Mouse (Mus musculus) kidney, postnatal 25 days (tissue): ENCODE results near the gene Sec61a1.
A peak's percentile ranks its signal among the peaks of the same experiment; 100 is the strongest.

Source experiments
- DNase-seq, 2 experiments: peaks; one replicate each; pipeline ENCODE4 v3.0.0; 2021; ENCODE audit warnings: mixed read lengths in 2 of 2

Sec61a1 gene

GRCm38 (mm10) chr6:88518404-88519263 is at the start of gene Sec61a1:
Gene Sec61a1, minus strand, starts transcription at chr6:88518905.
- peak; percentile 94 to 98 for DNase-seq

- DNase-seq = no peak
These were observed 48.0 kb upstream of the Sec61a1 start for GRCm38 (mm10) chr6:88566676-88567075.

- DNase-seq = peak in 1 of 2 experiments; percentile 20
These were observed 46.3 kb upstream of the Sec61a1 start for GRCm38 (mm10) chr6:88565033-88565432.

- DNase-seq = no peak
These were observed 41.5 kb upstream of the Sec61a1 start for GRCm38 (mm10) chr6:88560156-88560555.

DNA sequence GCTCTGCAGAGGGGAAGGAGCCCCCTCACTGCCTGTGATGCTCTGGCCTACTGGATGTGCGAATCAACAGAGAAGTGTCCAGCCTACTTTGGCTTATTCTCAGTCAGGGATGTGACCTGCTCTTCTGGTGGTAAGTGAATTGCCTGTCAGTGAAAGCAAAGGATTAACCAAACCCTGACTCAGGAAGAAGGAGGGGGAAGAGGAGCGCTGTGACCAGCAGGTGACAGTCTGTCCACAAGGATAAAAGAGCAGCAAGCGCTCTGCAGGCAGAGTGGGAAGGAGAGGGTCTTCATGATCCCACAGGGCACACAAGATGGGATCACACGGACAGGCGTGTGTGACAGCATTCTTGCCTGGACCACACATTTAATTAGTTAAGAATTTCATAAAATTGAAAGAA is 41.0 kb upstream of the Sec61a1 start:
- no peak for DNase-seq

- no peak for DNase-seq
These were observed 39.4 kb upstream of the Sec61a1 start for GRCm38 (mm10) chr6:88558076-88558475.

DNA sequence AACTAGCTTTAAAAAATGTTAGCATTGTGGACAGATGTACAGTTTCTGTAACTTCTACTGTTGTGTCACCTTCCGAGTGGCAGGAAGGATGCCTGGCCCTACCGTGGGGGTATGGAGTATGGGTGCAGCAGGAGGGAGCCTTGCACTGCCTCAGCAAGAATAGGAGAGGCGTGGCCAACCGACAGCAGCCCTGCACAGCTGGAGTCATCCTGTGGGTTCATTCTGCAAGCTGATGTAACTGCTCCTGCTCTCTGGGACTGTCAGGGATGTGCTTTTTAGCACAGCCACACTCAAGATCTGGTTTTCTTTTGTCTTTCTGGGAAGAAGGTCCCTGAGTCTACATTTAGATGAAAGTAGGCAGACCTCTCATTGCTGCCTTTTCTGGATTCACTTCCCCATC is 38.8 kb upstream of the Sec61a1 start:
- no peak for DNase-seq

DNA sequence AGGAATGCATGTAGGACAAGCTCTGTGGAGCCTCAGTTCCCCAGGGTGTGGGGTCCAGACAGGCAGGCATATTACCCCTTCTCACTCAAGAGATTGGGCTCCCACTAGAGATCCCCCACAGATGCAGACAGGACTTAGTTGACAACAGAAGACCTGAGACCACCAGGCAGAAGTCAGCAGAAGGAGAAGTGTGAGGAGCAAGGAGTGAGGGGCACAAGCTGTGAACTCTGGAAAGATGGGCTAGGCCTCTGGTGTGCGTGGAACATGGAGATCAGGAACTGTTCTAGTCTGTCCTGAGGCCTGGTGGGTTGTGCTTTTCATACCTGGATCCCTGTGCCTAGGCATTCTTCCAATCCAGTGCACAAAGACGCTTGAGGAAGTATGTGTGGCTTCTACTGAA is 31.2 kb upstream of the Sec61a1 start:
- DNase-seq = no peak

GRCm38 (mm10) chr6:88549137-88549814 is 30.6 kb upstream of the Sec61a1 start:
- DNase-seq = peak in 1 of 2 experiments; percentile 73

DNA sequence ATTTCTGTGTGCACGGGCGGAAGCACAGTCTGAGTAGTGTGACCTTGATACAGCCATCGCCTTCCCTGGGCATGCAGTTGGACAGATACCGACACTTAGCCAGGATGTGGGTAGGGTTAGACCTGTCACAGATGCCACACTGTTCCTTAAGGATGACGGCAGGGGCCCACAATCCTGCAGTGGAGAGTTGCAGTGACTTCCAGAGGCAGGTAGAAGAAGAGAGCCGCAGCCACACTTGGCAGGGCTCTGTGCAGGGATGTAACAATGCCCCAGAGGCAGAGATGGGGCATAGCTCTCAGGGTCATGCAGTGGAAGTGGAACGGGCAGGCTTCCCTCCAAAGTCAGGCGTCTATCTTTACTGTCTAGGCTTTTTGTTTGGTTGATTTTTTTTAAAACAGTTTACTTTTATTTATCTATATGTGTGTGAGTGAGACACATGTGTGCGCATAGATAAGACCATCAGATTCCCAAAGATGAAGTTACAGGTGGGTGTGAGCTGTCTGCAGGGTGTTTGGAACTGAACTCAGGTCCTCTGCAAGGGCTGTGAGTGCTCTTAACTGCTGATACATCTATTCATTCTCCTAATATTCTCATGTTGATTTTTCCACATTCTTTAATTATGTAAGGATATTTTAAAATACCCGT is 29.8 kb upstream of the Sec61a1 start:
- DNase-seq = no peak

GRCm38 (mm10) chr6:88545397-88545790 is 26.7 kb upstream of the Sec61a1 start:
- DNase-seq = no peak

DNA sequence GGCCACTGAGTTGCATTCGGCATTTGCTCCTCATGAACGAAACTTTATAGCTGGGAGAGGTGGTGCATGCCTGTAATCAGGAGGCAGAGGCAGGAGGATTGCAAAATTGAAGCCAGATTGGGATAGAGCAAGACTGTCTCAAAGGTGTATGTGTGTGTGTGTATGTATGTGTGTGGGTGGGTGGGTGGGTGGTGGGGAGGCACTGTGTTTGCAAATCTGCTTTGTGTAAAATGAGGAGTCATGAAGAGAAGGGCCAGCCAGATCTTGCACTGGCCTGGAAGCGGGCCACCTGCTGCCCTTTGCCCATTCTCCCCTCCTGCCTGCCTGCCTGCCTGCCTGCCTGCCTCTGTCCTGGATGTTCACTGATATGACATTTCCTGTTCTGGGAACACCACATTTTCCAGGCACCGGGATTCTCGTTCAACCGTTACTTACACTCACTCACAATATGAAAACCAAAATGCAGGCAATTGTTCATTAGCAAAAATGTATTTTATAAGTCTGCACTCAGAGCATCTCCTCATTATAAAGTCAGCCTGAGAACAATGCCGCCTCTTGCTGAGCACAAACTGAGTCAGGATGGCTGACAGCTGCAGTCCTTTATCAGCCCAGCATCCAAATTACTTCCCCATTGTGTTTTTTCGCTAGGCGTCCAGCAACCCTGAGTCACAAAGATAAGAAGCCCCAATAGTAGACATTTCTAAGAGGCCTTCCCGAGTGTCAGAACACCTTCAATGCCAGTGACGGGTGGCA is 26.1 kb upstream of the Sec61a1 start:
- no peak for DNase-seq

GRCm38 (mm10) chr6:88544241-88544640 is 25.5 kb upstream of the Sec61a1 start:
- DNase-seq = no peak

GRCm38 (mm10) chr6:88540093-88540755 is 21.5 kb upstream of the Sec61a1 start:
- DNase-seq = no peak

DNA sequence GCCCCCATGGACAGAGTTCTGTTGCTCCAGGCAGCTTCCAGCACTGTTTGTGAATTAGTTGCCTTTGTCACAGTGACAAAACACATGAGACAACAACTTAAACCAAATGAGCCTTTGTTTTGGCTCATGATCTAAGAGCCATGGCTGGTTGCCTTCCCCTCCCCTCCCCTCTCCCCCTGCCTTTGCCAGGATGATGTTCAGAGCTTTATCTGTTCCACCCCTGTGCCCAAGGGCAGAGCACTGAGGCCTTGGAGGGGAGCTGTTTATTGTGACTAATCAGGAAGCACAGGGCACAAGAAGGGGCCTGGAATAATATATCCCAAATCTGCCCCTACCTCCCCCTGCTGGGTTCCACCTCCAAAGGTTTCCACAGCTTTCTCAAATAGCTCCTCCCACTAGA is 11.6 kb upstream of the Sec61a1 start:
- DNase-seq = no peak

- DNase-seq = no peak
These were observed 5.4 kb upstream of the Sec61a1 start for GRCm38 (mm10) chr6:88524056-88524455.

GRCm38 (mm10) chr6:88523451-88523850 is 4.7 kb upstream of the Sec61a1 start:
- no peak for DNase-seq

GRCm38 (mm10) chr6:88523043-88523442 is 4.3 kb upstream of the Sec61a1 start:
- DNase-seq = no peak

DNA sequence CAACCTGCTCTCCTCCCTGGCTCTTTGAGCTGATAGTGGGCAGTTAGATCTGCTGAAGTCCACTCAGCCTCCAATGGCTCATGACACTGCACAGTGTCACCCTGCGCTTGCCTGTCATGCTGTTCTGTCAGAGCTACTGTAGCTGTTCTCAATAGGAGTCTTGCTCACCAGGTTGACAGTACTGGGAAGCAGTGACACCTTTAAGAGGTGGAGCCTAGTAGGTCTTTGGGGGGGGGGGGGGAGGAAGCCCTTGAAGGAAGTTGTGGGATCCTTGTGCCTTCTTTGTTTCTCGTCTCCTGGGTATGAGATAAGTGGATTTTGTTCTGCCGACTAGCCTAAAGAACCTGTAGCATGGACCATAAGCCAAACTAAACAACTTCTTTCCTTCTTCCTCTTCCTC is 3.9 kb upstream of the Sec61a1 start:
- DNase-seq = no peak

- no peak for DNase-seq
These were observed 3.1 kb upstream of the Sec61a1 start for GRCm38 (mm10) chr6:88521821-88522220.

DNA sequence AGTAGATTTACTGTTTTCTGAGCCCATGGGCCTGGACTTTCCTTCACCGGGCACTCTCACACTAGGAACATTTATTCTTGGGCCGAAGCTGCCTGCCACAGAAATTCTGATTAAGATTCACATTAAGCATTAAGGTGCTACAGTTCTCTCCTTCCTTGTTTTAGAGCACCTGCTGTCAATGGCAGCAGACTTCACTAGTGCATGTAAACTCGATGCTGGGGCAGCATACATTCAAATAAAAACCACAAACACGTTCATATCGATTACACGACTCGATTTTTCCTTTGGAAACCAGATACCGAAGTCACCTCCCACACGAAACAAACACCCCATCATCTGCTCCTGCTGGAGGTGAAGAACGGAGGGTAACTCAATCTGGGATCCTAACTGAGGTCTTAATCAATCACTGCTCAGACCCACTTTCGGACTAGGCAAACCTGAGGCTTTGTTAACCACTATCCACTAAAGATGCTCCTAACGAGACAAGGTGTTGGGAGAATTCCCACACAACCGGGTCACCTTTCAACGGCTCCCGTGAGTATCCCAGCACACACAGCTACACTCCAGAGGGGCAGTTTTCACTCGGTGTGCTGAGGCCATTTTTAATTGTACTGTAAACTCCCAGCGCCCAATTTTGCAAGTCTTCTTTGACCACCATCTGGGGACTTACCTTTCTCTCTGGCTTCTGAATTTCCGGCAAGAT is 853 bp downstream of the Sec61a1 start:
- no peak for DNase-seq

DNA sequence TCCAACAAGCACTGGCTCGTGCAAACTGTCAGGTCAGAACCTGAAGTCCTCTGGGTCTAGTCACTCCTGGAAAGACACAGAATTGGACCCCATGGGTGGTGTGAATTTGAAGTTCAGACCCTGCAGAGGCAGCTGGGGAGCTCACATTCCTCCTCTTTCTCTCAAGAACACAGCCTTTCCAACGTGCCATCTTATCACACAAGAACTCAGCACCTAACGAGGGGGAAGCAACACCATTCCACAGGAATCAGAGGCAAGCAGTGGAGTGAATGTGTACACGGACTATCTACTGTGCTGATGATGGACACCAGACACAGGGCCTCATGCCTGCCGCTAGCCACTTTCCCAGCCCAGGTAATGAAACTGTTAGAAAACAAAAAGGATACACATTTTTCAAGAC is 2.0 kb downstream of the Sec61a1 start:
- DNase-seq = peak in 1 of 2 experiments; percentile 19
